Mouse (Mus musculus): ENCODE data around the gene Gpr39. TPM values are rescaled to one million over a fixed set of nuclear protein-coding genes. Genes with fewer than 3 reads are reported as not detected.

Gene Gpr39
- polyA plus RNA-seq, 1 experiment from 2014 or later = not detected

- Histone ChIP-seq H3K9ac (replicated peaks; ENCODE audit: low read depth, low read length) (no peak overlapping the region), H3K27me3 (ENCODE audit: control insufficient read depth, insufficient read depth, low read length) (no peaks in the 10 kb centered on the region), H3K4me1 (ENCODE audit: control insufficient read depth, insufficient read depth, low read length) (no peaks in the 10 kb centered on the region), H3K36me3 (ENCODE audit: control insufficient read depth, insufficient read depth, low read length) (no peaks in the 10 kb centered on the region), H3K9me3 (ENCODE audit: control insufficient read depth, low read length) (no peaks in the 10 kb centered on the region), H3K4me3 (ENCODE audit: low read depth, low read length) (no peak overlapping the region), H3K27ac (ENCODE audit: low read depth, low read length) (no peak overlapping the region), H3K4me2 (ENCODE audit: low read depth, low read length) (no peak overlapping the region)
- WGBS = 71% methylated on average over 3 of the region's 3 CpGs
- no peak for ATAC-seq (ENCODE audit: low read depth)
Measured at GRCm38 (mm10) chr1:125715286-125715685, 38.5 kb downstream of the Gpr39 start.

- no peak overlapping the region for H3K4me3 ChIP-seq (ENCODE audit: low read depth, low read length)
- H3K4me1 ChIP-seq (ENCODE audit: control insufficient read depth, insufficient read depth, low read length) = no peaks in the 10 kb centered on the region
- H3K27me3 ChIP-seq (ENCODE audit: control insufficient read depth, insufficient read depth, low read length) = no peaks in the 10 kb centered on the region
- no peak overlapping the region for H3K27ac ChIP-seq (ENCODE audit: low read depth, low read length)
- no peak overlapping the region for H3K4me2 ChIP-seq (ENCODE audit: low read depth, low read length)
- ATAC-seq (ENCODE audit: low read depth) = no peak
- H3K9ac ChIP-seq (replicated peaks; ENCODE audit: low read depth, low read length) = no peak overlapping the region
- WGBS = 78% methylated on average over 6 of the region's 6 CpGs
- no peaks in the 10 kb centered on the region for H3K36me3 ChIP-seq (ENCODE audit: control insufficient read depth, insufficient read depth, low read length)
- no peaks in the 10 kb centered on the region for H3K9me3 ChIP-seq (ENCODE audit: control insufficient read depth, low read length)
Measured at GRCm38 (mm10) chr1:125716241-125716640, 39.4 kb downstream of the Gpr39 start.

- no peaks in the 10 kb centered on the region for H3K36me3 ChIP-seq (ENCODE audit: control insufficient read depth, insufficient read depth, low read length)
- no peaks in the 10 kb centered on the region for H3K9me3 ChIP-seq (ENCODE audit: control insufficient read depth, low read length)
- no peak overlapping the region for H3K4me2 ChIP-seq (ENCODE audit: low read depth, low read length)
- no peak overlapping the region for H3K27ac ChIP-seq (ENCODE audit: low read depth, low read length)
- 91% methylated on average over 5 of the region's 5 CpGs for WGBS
- H3K27me3 ChIP-seq (ENCODE audit: control insufficient read depth, insufficient read depth, low read length) = no peaks in the 10 kb centered on the region
- no peaks in the 10 kb centered on the region for H3K4me1 ChIP-seq (ENCODE audit: control insufficient read depth, insufficient read depth, low read length)
- H3K9ac ChIP-seq (replicated peaks; ENCODE audit: low read depth, low read length) = no peak overlapping the region
- ATAC-seq (ENCODE audit: low read depth) = no peak
- no peak overlapping the region for H3K4me3 ChIP-seq (ENCODE audit: low read depth, low read length)
Measured at GRCm38 (mm10) chr1:125717906-125718305, 41.1 kb downstream of the Gpr39 start.

- no peaks in the 10 kb centered on the region for H3K4me1 ChIP-seq (ENCODE audit: control insufficient read depth, insufficient read depth, low read length)
- H3K36me3 ChIP-seq (ENCODE audit: control insufficient read depth, insufficient read depth, low read length) = no peaks in the 10 kb centered on the region
- ATAC-seq (ENCODE audit: low read depth) = no peak
- no peak overlapping the region for H3K4me2 ChIP-seq (ENCODE audit: low read depth, low read length)
- H3K4me3 ChIP-seq (ENCODE audit: low read depth, low read length) = no peak overlapping the region
- no peaks in the 10 kb centered on the region for H3K27me3 ChIP-seq (ENCODE audit: control insufficient read depth, insufficient read depth, low read length)
- WGBS = 88% methylated on average over 6 of the region's 6 CpGs
- H3K9ac ChIP-seq (replicated peaks; ENCODE audit: low read depth, low read length) = no peak overlapping the region
- no peaks in the 10 kb centered on the region for H3K9me3 ChIP-seq (ENCODE audit: control insufficient read depth, low read length)
- no peak overlapping the region for H3K27ac ChIP-seq (ENCODE audit: low read depth, low read length)
Measured at GRCm38 (mm10) chr1:125719127-125719526, 42.3 kb downstream of the Gpr39 start.

GRCm38 (mm10) chr1:125721104-125721758, 44.4 kb downstream of the Gpr39 start:
- H3K27ac ChIP-seq (ENCODE audit: low read depth, low read length) = no peak overlapping the region
- no peak for ATAC-seq (ENCODE audit: low read depth)
- no peaks in the 10 kb centered on the region for H3K36me3 ChIP-seq (ENCODE audit: control insufficient read depth, insufficient read depth, low read length)
- no peaks in the 10 kb centered on the region for H3K9me3 ChIP-seq (ENCODE audit: control insufficient read depth, low read length)
- 90% methylated on average over 12 of the region's 12 CpGs for WGBS
- no peak overlapping the region for H3K4me3 ChIP-seq (ENCODE audit: low read depth, low read length)
- no peaks in the 10 kb centered on the region for H3K27me3 ChIP-seq (ENCODE audit: control insufficient read depth, insufficient read depth, low read length)
- H3K9ac ChIP-seq (replicated peaks; ENCODE audit: low read depth, low read length) = no peak overlapping the region
- no peak overlapping the region for H3K4me2 ChIP-seq (ENCODE audit: low read depth, low read length)
- no peaks in the 10 kb centered on the region for H3K4me1 ChIP-seq (ENCODE audit: control insufficient read depth, insufficient read depth, low read length)

GRCm38 (mm10) chr1:125724304-125724703, 47.5 kb downstream of the Gpr39 start:
- ATAC-seq (ENCODE audit: low read depth) = peak; percentile 54; the same call in 1 of the 2 replicates
- H3K36me3 ChIP-seq (ENCODE audit: control insufficient read depth, insufficient read depth, low read length) = no peaks in the 10 kb centered on the region
- H3K4me3 ChIP-seq (ENCODE audit: low read depth, low read length) = no peak overlapping the region
- H3K27me3 ChIP-seq (ENCODE audit: control insufficient read depth, insufficient read depth, low read length) = no peaks in the 10 kb centered on the region
- H3K9me3 ChIP-seq (ENCODE audit: control insufficient read depth, low read length) = no peaks in the 10 kb centered on the region
- no peaks in the 10 kb centered on the region for H3K4me1 ChIP-seq (ENCODE audit: control insufficient read depth, insufficient read depth, low read length)
- no peak overlapping the region for H3K4me2 ChIP-seq (ENCODE audit: low read depth, low read length)
- H3K9ac ChIP-seq (replicated peaks; ENCODE audit: low read depth, low read length) = no peak overlapping the region
- WGBS = 71% methylated on average over 5 of the region's 5 CpGs
- no peak overlapping the region for H3K27ac ChIP-seq (ENCODE audit: low read depth, low read length)

GRCm38 (mm10) chr1:125729025-125729565, 52.3 kb downstream of the Gpr39 start:
- Histone ChIP-seq H3K36me3 (ENCODE audit: control insufficient read depth, insufficient read depth, low read length) (no peaks in the 10 kb centered on the region), H3K9ac (replicated peaks; ENCODE audit: low read depth, low read length) (no peak overlapping the region), H3K27me3 (ENCODE audit: control insufficient read depth, insufficient read depth, low read length) (no peaks in the 10 kb centered on the region), H3K4me3 (ENCODE audit: low read depth, low read length) (no peak overlapping the region), H3K4me1 (ENCODE audit: control insufficient read depth, insufficient read depth, low read length) (no peaks in the 10 kb centered on the region; the same call in 1 of the 2 replicates), H3K27ac (ENCODE audit: low read depth, low read length) (no peak overlapping the region), H3K9me3 (ENCODE audit: control insufficient read depth, low read length) (no peaks in the 10 kb centered on the region), H3K4me2 (ENCODE audit: low read depth, low read length) (no peak overlapping the region)
- no peak for ATAC-seq (ENCODE audit: low read depth)
- WGBS = 69% methylated on average over 6 of the region's 6 CpGs

- peak; percentile 80 for ATAC-seq (ENCODE audit: low read depth)
Measured at GRCm38 (mm10) chr1:125729731-125730536, 53.1 kb downstream of the Gpr39 start.

GRCm38 (mm10) chr1:125730537-125730880, 53.7 kb downstream of the Gpr39 start:
- Histone ChIP-seq H3K9me3 (ENCODE audit: control insufficient read depth, low read length) (no peaks in the 10 kb centered on the region), H3K27ac (ENCODE audit: low read depth, low read length) (no peak overlapping the region), H3K9ac (replicated peaks; ENCODE audit: low read depth, low read length) (no peak overlapping the region), H3K27me3 (ENCODE audit: control insufficient read depth, insufficient read depth, low read length) (no peaks in the 10 kb centered on the region), H3K36me3 (ENCODE audit: control insufficient read depth, insufficient read depth, low read length) (no peaks in the 10 kb centered on the region), H3K4me3 (ENCODE audit: low read depth, low read length) (no peak overlapping the region), H3K4me1 (ENCODE audit: control insufficient read depth, insufficient read depth, low read length) (no peaks in the 10 kb centered on the region; the same call in 1 of the 2 replicates), H3K4me2 (ENCODE audit: low read depth, low read length) (no peak overlapping the region)
- peak; percentile 54; the same call in 1 of the 2 replicates for ATAC-seq (ENCODE audit: low read depth)
- 77% methylated on average over 6 of the region's 6 CpGs for WGBS

More at GRCm38 (mm10) chr1:125729731-125730536, 53.1 kb downstream of the Gpr39 start:
- no peaks in the 10 kb centered on the region for H3K9me3 ChIP-seq (ENCODE audit: control insufficient read depth, low read length)
- no peak overlapping the region for H3K27ac ChIP-seq (ENCODE audit: low read depth, low read length)
- H3K4me2 ChIP-seq (ENCODE audit: low read depth, low read length) = no peak overlapping the region
- H3K36me3 ChIP-seq (ENCODE audit: control insufficient read depth, insufficient read depth, low read length) = no peaks in the 10 kb centered on the region
- H3K4me1 ChIP-seq (ENCODE audit: control insufficient read depth, insufficient read depth, low read length) = no peaks in the 10 kb centered on the region; the same call in 1 of the 2 replicates
- no peak overlapping the region for H3K4me3 ChIP-seq (ENCODE audit: low read depth, low read length)
- no peak overlapping the region for H3K9ac ChIP-seq (replicated peaks; ENCODE audit: low read depth, low read length)
- WGBS = 19% methylated on average over 13 of the region's 13 CpGs
- no peaks in the 10 kb centered on the region for H3K27me3 ChIP-seq (ENCODE audit: control insufficient read depth, insufficient read depth, low read length)
